Mouse (Mus musculus) thymus, postnatal 36 days (tissue): ENCODE results near the gene Tbl1x.

Experiments
- DNase-seq, 2 experiments: peaks; one replicate each; pipeline ENCODE4 v3.0.0; 2022; ENCODE audit warnings: mixed read lengths in 2 of 2

Tbl1x gene

GRCm38 (mm10) chrX:77613041-77613440 is 102.2 kb downstream of the Tbl1x start:
- no peak for DNase-seq

DNA sequence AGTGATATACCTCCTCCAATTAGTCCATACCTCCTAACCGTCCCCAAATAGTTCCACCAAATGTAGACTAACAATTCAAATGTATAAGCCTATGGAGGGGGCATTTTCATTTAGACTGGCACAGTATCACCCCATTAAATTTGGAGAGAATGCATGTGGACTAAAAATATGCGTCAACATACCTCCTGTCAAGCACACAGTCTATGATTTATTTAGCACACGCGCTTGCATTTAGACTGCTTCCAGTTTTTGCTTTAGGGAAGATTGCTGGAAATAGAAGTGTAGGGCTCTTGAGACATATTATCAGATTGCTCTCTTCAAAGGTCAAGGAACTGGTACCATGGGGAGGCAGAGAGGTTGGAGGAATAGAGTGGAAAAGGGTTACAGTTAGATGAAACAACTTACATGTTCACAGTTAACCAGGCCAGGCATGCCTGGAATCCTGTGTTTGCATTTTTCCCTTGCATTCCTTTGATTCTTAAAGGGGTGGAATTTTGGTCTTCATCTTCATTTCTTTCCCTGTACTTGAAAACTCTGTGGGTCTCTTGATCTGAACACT is 105.0 kb downstream of the Tbl1x start:
- no peak for DNase-seq

DNA sequence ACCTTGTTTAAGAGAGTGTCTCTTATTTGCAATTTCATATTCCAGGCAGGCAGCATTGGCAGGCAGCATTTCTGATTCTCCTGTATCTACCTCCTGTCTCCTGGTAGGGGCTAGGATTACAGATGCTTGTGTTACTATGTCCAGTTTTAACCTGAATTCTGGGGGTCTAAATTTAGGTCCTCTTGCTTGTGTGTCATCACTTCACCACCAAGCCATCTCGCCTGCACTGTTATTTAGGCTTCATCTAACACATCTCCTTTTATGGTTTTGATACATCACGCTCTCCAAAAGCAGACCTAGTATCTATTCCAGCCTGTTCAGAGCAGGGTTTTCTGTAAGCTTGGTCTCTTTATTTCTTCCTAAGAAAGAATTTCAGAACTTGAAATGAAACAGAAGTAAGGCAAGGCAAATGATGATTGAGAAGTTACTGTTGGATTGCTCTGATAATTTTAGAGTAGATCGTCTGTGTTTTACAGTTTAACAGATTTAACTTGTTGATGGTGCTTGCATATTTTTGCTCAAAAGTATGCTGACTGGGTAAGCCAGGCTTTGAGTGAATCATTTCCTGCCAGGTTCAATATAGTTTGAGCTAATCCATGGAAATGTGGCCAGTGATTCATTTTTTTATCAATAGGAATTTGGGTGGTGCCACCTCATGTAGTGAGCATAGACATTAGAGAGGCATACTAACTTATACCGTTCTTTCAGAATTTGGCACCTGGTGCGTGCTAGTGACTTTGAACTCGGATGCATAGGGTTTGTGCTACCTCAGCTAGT is 106.7 kb downstream of the Tbl1x start:
- no peak for DNase-seq

DNA sequence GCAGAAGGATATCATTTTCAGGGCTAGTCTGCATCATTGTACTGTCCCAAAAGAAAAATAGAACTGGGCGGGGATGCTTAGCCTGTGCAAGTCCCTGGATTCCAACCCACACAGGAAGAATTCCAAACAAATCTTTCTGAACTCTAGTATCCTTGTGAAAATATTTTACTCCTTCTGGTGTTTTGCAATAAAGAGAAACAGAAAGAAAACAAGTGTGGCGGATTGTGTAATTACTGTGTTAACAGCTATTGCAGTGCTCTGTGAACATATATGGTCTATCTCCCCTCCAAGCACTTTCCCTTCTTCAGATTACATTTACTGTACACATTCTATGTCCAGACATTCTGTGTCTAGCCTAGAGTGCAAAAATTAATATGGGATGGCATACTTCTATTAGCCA is 119.6 kb downstream of the Tbl1x start:
- no peak for DNase-seq

DNA sequence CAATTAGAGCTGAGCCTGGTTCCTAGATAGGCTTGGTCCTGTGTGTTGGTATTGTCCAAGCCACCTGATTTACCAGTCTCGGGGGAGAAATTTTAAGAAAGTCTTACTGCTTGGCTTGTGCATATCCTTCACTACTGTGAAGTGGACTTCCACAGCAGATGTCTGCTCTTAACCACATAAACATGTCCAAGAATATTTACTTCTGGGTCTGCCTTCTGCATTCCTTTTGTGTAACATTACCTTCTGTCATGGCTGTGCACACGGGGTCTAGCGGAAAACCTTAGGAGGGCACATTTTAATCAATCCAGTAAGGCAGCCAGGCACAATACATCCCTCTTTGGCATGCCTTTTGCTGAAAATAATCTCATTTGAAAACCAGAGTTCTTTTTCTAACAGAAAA is 125.7 kb downstream of the Tbl1x start:
- DNase-seq, result no peak

DNA sequence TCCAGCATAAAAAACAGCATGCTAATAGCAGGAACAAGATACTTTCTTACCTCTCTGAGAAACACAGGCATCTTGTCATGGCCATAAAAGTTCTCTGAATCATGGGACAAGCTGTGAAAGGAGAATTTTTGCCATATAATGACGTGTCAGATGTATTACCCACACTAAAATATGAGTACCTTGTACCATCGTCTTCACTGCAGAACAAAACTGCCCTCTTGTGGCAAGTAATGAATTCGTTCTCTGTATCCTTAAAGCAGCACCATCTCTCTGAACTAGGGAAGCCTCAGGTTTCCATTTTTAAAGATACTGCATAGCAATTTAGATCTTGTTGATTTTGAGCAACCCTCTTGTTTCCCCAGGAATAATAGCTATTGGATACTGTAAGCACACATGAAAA is 127.3 kb downstream of the Tbl1x start:
- no peak for DNase-seq

- DNase-seq, result no peak
Measured at GRCm38 (mm10) chrX:77640301-77640700, 129.5 kb downstream of the Tbl1x start.

DNA sequence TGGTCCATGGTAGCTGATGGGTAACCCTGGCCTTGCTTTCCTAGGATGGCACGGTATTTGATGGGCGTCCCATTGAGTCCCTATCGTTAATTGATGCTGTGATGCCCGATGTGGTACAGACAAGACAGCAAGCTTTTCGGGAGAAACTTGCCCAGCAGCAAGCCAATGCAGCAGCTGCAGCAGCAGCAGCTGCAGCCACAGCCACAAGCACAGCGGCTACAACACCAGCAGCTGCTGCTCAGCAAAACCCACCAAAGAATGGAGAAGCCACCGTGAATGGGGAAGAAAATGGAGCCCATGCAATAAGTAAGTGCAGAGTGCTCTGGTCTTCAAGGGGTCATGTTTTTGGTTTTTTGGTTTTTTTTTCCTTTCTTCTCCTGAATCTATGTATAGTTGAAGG is 135.4 kb downstream of the Tbl1x start:
- DNase-seq, result no peak

DNA sequence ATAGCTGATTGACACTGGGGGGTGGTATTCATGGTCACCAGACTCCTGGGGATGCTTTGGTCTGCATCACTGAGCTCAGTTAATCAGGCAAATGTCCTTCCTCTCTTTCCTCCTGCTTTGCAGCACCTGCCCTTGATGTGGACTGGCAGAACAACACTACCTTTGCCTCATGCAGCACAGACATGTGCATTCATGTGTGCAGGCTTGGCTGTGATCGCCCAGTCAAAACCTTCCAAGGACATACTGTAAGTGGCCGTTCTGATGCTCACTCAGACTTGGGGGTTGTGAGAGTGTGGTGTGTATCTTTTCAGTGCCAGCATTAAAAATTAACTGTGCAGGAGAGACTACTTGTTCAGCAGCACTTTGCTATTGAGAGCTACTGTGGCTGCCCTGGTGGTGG is 139.4 kb downstream of the Tbl1x start:
- no peak for DNase-seq

- DNase-seq, result no peak
Measured at GRCm38 (mm10) chrX:77662030-77662429, 151.2 kb downstream of the Tbl1x start.

DNA sequence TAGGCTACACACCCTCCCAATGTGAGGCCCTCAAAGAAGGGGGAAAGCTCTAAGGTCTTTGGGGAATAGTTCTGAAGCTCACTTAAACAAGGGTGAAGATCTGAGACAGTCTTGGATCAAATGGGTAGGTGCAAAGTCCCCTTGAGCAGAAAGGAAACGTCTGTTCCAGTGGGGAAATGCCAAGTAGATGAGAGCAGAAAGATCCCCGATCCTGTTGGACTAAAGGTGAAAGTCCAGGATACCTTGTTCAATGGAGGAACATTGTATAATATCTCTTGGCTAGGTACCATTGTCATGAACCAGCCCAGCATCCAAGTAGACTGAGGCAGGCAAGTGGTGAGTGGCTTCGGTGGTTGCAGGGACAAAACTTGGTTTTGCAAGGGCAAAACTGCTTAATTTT is 152.5 kb downstream of the Tbl1x start:
- DNase-seq, result no peak

DNA sequence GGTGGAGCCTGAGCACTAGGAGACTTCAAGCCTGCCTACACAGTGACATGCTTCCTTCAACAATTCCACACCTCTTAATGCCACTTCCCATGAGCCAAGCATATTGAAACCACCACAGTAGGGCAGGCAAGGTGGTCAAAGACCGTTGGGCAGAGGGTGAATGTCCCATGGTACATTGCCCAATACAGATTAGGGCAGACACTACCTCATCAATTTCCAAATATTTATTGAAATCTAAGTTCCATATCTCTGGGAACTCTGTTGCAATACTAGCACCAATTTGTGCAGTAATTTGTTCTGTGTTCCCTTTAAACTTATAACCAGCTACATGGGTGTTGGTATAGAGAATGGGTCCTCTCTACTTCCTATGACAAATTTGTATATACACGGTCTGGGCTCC is 154.2 kb downstream of the Tbl1x start:
- no peak for DNase-seq

DNA sequence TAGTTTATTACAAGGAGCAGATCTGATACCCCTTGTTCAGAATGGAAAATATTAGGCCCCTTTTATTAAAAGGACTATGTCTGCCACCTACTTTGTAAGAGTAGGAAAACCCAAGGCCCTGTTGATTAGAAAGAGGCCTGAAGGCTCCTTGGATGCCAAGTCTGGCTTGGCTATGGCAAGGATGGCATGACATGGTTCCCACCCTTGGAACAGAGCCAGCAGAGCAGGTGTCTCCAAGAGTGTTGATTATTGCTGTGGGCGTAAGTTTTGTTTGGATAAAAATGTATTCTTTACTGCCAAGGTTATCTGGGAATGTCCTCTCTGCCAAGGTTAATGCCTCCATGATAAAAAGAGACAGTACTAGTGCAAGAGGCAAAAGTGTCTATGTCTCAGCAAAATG is 156.1 kb downstream of the Tbl1x start:
- DNase-seq, result no peak

- DNase-seq, result no peak
Measured at GRCm38 (mm10) chrX:77667441-77667840, 156.6 kb downstream of the Tbl1x start.

- no peak for DNase-seq
Measured at GRCm38 (mm10) chrX:77669779-77670550, 159.2 kb downstream of the Tbl1x start.
